Mouse (Mus musculus): Measurements from ENCODE around the gene Grm4. TPM values are rescaled to one million over a fixed set of nuclear protein-coding genes. Genes with fewer than 3 reads are reported as not detected.

Grm4 gene
- polyA plus RNA-seq, 3 experiments from 2014 or later: 0.09 TPM; not detected in 2

DNA sequence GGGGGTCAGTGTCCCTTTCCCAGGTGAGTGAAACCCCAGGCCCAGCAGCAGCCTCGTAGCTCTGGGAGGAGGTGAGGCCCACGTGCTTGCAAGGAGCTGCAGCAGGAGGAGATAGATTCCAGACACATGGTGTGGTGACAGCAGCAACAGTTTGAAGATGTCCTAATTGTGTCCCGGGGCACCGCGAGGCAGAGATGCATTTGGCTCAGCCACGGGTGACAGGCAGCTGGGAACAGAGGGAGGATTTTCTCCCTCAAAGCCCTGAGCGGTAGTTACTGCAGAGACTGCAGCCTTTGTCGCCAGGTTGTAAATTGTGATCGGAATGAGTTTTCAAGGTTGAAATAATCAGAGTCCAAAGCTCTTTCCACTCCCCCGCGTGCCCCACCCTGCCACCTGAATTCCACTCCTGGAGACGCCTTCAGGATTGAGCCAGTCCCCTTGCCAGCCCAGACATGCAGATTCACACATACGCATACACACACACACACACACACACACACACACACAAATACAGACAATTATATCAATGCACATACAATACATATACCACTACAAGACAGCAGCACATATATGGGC, 78.6 kb downstream of the Grm4 start:
- no peak for ATAC-seq

DNA sequence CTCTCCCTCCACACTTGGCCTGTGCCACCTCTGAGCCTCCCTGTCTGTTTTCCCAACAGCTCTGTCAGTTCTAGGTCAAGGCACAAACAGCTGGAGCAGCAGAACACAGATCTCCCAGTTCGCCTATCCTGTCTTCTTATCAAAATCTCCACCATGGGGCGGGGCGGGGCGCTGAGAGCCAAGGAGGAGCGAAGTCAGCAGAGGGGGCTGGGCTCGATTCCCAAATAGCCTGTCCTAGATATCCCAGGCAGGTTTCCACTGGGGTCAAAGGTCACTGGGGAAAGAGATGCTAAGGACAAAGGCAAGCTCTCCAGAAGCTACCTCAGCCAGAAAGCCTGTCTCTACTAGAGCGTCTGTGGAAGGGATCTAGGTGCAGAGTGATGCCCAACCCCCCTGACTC, 79.4 kb downstream of the Grm4 start:
- ATAC-seq: no peak

DNA sequence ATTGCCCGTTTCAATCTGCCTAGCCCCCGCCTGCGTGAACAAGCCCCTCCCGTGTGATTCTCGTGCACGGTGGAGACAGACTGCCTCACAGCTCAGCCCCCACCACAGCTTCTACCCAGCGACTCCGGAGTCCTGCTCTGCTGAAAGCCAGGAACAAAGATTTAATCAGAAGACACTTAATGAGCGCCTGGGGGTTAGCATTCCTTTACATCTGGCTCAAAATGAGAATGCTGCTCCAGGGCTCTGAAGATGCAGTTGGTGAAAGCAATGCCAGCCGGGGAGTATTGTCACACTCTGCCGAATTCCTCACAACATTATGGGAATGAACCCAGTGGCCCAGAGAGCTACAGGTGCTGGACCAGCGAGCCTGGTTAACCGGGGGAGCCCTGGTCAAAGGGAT, 85.4 kb downstream of the Grm4 start:
- ATAC-seq: no peak

DNA sequence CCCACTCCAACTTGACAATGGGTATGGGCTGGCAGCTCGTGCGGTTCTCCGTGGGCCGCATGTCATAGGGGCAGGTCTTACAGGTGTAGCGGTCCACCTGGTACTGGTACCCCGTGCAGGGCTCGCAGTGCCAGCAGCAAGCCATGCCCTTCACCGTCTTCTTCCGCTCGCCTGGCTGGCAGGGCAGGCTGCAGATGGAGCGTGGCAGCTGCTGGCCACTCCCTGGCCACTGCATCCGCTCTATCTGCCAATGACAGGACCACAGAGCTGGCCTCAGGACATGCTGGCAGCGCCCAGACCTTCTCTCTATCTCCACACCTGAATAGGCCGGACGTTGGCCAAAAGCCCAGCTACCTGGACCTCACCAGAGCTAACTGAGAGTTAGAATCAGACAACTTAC, 86.0 kb downstream of the Grm4 start:
- no peak for ATAC-seq

DNA sequence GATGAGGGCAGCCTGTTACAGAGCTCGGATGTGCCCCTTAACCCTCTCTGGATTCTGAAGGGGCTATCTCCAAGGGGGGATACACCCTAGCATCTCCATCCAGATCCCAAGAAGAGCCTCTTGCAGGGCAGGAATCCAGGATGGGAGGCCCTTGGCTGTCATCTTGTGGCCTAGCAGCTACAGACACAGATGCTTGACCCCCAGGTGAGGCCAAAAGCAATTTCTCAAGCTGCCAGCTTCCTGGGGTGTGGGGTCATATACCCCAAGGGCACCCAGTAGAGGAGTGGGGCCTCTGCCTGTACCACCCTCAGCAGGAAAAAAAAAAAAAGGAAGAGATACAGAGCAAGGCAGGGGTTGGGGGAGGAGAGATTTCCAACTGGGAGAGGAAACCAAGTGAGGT, 87.1 kb downstream of the Grm4 start:
- no peak for ATAC-seq

DNA sequence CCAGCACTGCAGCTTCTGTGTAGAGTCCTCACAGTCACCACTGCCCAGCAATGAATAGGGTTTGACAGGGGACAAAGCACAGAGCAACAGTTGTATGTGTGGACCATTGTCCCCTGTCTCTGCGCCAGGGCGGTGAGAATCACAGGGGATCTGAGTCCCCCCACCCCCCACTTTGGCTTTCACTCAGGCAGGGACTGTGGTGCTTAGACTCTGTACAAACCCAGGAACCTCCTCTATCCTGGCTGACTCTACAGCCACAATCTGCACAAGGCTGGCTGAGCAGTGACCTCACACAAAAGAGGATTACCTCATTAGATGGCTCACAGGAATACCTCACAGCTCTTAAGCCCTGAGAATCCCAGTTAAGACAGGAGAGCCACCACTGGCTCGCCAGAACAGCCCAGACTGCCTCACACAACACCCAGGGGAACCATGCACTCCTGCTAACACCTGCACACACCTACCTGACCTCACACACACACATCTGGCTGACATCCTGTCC, 88.0 kb downstream of the Grm4 start:
- no peak for ATAC-seq

DNA sequence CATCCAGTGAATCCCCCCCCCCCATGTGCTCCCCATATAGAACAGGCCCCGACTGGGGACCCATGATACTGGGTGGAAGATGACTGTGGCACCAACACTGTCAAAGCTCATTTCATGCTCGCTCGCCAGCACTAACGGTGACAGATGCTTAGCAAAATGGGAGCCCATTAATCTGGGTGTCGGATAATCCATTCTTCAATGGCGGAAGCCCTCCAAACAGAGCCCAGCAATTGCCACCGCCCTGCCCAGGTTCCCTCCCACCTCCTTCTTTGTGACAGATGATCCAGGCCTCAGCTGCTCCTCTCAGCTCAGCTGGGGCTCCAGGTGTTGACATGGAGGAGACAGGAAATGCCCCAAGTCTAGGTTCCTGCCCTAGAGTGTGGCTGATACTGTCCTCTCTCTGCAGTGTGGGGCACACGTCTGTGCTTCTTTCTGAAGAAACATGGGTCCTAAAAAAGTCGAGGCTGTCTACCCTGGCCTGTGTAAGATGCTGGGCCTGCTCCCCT, 89.0 kb downstream of the Grm4 start:
- no peak for ATAC-seq

DNA sequence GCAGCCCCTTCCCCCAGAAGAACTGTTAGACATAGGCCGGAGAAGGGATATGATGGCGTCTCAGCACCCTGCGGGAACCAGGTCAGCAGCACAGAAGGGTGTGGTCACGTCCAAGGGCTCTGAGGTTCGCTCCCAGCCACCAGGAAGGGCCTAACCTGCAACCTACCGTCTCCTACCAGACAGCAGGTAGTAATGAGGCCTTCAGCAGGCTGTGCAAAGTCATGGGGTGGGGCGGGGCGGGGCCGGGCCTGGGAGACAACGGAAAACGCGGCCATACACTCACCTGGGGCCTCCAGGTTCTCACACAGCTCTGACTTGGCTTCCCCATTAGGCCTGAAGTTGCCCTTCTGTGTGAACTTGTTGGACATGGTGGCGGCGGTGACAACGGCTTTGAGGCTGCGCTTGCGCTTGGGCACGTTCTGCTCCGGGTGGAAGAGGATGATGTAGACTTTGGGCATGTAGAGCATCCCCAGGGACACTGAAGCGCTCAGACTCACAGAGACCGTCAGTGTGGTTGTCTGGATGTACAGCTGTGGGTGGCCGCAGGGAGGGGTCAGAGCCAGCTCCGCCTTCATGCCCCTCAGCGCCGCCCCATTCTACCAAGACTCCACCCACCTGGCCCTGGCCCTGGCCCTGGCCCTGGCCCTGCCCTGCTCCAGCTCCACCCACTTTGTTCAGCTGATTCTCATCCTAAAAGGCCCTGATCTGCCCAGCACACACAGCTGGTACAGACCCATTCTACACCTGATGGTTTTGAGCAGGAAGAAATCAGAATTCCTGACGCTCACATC, 90.0 kb downstream of the Grm4 start:
- no peak for ATAC-seq

DNA sequence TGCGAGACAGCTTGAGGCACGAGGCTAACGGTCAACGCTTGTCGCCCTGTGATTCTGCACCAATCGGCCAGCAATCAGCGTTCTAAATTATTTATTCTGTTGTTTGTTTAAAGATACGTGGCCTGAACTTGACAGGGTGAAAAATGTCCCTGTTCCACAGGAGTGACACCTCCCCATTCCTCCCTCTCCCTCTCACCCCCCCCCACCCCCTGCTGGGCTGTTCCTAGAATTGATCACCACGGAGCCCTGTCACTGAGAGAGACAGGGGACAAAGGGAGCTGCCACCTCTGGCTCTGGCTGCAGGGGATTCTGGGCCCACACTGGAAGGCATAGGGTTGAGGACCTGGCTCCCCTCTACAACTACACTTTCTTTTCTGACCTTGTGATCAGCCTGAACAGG, 91.4 kb downstream of the Grm4 start:
- no peak for ATAC-seq

DNA sequence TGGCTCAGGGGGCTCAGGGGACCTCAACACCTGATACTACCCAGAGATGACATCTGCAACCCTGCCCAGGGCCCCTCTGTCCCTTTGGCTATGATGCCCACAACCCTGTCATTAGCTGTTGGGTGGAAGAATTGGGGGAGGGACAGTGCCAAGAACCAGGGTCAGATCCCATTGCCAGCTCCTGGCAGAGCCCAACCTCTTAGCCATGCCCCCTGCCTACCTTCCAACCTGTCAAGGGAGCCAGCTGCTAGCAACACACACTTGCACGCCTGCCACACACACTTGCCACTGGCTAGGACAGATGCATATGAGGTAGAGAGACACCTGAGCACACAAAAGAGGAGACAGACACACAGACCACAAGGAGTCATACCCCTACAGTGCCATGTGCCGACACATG, 96.2 kb downstream of the Grm4 start:
- no peak for ATAC-seq

DNA sequence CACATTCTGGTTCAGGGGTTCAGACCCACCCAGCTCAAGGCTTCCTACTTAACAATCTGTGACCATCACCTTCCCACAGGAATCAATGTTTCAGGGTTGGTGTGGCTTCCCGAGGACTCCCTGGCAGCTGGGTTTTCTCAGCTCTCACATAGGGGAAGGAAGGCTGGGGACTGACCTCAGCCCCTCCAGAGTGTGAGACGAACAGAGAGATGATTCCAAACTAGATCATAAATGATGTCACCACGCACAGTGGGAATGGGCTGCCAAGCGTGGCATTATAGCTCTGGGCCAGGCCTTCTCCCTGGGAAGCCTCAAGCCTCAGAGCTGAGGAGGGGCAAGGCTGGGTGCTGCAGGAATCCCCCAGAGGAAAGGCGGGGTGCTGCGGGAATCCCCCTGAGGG, 96.8 kb downstream of the Grm4 start:
- no peak for ATAC-seq

DNA sequence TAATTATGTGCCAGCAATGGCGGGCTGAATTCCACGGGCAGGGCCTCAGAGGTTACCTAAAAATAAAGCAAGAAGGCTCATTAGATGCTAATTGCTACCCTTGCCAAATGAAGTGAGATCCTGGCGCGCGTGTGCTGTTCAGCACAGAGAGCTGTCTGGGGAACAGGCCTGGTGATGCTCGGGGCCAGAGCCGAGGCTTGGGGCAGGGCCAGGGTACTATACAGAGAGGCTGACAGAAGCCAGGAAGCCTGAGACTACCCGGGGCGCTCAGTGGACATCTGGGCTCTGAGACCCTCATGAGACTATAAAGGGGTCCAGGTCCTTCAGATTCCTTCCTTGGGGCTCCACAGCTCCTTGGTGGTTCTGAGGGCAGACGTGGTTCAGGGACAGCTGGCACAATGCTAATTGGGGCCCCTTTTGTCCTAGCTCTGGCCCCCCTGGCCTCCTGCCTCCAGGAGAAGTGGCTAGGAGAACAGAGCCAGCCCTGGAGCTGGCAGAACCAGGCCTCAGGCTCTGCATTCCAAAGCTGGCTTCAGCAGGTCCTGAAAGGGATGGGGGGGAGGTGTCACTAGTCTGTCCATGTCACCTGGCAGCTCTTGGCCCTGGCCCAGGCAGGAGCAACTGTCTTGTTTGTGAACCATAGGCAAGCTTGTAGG, 98.3 kb downstream of the Grm4 start:
- ATAC-seq: no peak

DNA sequence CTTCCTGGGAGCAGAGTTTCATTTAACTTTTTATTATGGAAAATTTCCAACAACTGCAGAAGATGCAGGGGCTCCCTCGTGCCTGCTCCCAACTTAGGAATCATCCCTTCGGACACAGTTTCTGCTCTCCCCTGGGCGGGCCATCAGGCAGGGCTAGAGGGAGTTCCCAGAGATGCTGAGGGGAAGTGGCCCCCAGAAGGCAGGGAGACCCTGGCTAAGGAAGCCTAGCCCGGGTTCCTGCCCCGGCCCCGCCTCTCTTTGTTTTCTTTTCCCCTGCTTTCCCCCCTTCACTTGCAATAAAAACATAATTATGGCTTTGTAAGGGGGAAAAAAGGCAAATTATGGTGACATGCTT, 98.9 kb downstream of the Grm4 start:
- ATAC-seq: no peak

DNA sequence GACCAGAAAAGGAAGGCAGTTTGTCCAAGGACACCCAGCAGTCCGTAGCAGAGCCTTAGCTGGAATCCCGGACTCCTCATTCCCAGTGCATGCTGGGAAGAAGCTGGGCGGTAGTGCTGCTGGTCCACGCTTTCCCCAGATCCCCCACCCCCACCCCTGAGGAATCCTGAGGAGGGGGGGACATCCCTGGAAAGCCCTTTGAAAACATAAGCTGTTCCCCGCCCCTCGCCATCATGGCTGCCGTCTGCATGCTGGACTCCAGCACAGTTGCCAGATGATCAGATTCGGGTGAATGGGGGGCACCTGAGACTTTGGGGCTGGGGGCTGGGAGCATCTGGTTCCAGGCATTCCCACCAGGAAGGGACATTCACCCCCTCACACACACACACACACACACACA, 99.4 kb downstream of the Grm4 start:
- ATAC-seq: no peak

DNA sequence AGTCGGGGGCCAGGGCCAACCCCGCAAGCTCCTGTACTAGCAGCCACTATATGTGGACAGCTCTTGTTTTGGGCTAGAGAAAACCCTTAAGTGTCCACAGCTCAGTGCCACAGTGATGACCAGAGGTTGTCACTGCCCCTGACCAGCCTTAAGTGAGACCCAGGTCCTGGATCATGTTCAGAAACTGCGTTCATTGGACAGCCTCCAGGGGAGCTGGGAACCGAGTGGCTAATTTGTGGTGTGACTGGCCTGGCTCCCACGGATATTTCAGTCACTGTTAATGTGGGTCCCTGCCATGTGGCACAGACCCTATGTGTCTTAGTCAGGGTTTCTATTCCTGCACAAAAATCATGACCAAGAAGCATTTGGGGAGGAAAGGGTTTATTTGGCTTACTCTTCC, 112.2 kb downstream of the Grm4 start:
- ATAC-seq: no peak

DNA sequence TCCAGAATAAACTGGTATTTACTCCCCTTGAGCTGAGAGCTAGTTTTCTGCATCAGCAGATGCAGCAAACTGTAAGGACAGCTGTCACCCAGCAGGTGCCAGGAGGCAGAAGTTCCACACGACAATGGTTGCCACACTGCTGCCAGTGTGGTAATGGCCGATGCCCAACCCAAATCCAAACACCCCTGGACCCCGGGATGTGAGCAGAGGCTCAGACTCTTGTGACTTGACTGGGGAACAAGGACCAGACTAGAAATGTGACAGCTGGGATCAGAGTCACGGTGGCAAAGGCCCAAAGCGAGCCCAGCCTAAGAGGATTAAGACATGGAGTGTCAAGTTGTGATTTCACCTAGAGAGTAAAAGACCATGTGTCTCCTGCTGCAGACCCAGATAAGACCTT, 112.7 kb downstream of the Grm4 start:
- ATAC-seq: no peak

DNA sequence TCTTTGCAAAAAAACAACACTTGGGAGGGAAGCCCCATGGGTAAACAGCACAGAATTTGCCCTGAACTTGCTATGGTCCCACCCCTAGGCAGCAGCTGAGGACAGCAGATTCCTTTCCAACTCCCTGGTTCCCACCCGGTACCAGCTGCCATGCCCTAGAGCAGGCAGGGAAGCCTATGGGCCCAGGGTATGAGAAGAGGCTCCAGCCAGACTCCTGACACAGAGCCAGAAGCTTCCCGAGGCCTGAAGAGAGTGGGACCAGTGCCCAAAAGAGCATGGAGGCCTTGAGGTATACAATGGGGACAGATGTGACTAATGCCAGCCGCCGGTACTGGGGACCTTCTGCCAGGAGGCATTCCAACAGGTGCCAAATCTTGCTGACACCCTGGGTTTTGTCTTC, 114.2 kb downstream of the Grm4 start:
- no peak for ATAC-seq

DNA sequence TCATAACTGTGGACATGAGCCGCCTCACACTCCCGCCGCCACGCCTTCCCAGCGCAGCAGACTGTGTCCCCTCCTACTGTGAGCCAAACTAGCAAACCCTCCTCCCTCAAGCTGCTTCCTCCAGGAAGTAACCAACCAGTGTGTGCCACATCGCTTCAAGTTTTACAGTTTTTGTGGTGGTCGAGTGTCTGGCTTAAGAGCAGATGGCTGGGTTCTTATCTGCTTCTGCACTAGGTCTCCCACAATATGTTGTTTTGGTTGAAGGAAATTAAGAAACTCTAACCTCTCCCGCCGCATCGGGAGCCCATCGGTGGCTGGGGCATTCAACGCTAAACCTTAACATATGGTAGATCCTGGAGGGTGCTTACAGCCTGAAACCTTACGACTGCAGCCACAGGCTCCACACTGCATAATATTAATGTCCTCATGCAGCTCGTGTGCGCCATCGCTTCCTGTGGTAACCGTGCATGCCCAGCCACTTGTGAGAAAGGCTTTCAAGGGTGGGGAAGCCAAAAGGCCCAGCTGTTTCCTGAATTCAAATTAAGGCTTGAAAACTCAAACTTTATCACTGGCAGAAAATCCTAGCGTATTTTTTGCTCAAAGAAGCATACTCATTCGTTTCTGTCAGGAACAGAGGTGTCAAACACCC, 115.7 kb downstream of the Grm4 start:
- no peak for ATAC-seq

DNA sequence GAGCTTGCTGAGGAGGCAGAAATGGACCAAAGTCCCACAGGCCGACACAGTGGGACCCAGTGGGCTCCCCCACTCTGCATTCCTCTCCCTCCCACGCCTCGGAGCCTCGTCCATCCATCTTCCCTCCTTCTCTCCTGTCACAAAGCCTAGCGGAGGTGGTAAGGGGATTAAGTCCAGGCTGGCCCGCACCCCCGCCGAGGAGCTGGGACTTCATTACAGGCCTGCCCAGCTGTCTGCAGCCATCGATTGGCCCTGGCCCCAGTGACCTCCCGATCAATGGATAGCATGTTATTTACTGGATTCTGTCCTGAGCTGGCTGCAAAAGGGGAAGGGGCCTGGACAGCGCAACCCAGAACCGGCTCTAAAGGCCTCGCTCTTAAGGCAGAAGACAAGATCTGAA, 120.0 kb downstream of the Grm4 start:
- no peak for ATAC-seq

DNA sequence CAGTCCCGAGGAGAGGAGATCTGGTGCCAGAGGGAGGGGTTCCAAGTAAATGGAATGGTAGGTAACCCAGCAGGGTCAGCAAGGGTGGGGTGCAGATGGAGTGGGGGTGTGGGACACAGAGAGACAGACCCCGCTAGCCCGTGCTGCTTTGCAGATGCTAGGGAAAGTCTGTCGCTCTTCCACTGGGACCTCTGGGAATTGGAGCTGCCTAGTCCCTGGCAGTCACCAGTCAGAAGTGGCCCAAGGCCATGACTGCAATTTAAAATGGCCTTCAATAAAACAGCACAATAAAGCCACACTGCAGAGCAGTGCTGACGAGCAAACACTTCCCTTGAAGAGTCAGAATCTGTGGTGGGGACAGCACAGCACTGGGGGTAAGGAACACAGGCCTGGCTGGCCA, 127.3 kb downstream of the Grm4 start:
- ATAC-seq: no peak

DNA sequence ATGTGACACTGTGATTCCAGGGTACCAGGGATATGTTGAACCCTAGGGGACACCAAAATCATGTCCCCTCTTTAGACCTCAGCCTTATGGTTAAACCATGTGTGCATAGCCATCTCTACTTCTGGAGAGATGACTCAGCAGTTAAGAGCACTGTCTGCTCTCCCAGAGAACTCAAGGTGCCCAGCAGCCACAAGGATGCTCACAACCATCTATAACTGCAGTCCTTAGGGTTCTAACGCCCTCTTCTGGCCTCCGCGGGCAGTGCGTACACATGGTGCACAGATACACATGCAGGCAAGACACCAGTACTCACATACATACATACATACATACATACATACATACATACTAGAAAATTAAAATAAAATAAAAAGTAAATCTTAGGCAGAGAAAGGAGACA, 127.8 kb downstream of the Grm4 start:
- ATAC-seq: no peak

DNA sequence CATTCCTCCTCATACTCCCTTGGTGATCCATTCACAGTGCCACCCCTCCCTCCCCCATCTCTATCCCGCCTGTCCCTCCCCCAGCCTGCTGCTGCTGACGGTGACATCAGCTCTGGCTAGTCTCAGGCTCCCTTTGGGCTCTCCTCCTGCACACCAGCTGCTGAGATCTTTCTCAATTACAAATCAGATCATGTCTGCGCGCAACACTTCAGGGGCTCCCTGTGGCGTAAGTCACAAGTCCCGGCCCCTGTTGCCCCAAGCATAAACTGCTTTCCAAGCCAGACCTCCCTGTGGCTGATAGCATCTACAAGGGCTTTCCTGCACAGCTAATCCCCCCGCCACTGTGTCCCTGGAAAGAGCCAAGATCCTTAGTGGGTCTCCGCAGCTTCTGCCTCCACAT, 128.3 kb downstream of the Grm4 start:
- no peak for ATAC-seq

DNA sequence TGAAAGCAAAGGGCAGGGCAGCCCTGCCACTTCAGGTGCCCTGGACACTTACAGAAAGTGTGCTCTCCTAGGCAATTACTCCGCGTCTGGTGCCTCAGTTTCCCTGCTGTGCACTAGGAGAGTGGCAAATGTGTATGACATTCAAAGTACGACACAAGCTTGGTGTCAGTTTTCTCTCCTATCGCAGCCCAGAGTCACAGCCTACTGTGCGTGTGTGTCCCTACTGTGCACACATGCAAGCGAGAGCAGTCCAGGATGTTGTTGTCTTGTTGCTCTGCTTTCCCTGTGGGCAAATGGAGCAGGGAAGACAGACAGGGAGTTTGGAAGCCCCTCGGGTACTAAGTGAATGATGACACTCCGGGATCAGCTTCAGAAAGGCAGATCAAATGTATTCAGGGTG, 131.2 kb downstream of the Grm4 start:
- no peak for ATAC-seq
